Mouse (Mus musculus) adrenal gland, postnatal 4 days (tissue): ENCODE results near the gene Cd300a. TPM values are rescaled to one million over a fixed set of nuclear protein-coding genes. Genes with fewer than 3 reads are reported as not detected.

Experiments used
- DNase-seq, 2 experiments: peaks; one replicate each; pipeline ENCODE4 v3.0.0; 2021 to 2022; ENCODE audit warnings: low spot score in 2 of 2, mixed read lengths in 2 of 2
- long read RNA-seq, 2 experiments: library from polyadenylated mRNA; stranded (forward); transcript quantifications; one replicate each; pipeline ENCODE4 v2.0.0; 2021
- total RNA-seq, 2 experiments: library from RNA; stranded (reverse); gene quantifications; 2 replicates each; pipeline ENCODE4 v1.2.3; 2021

Gene Cd300a
- 1 to 10 TPM; 1.9 to 3.3 TPM for total RNA-seq
- long read RNA-seq, experiment 1, full-length matches to known transcripts: 2 of 2 reads
- long read RNA-seq, experiment 1, partial matches to known transcripts: 0 of 2 reads
- long read RNA-seq, experiment 1, other reads (novel, unspliced or antisense): 0 of 2 reads
- long read RNA-seq, experiment 2, full-length matches to known transcripts: 8 of 10 reads
- long read RNA-seq, experiment 2, partial matches to known transcripts: 1 of 10 reads
- long read RNA-seq, experiment 2, other reads (novel, unspliced or antisense): 1 of 10 reads

DNA sequence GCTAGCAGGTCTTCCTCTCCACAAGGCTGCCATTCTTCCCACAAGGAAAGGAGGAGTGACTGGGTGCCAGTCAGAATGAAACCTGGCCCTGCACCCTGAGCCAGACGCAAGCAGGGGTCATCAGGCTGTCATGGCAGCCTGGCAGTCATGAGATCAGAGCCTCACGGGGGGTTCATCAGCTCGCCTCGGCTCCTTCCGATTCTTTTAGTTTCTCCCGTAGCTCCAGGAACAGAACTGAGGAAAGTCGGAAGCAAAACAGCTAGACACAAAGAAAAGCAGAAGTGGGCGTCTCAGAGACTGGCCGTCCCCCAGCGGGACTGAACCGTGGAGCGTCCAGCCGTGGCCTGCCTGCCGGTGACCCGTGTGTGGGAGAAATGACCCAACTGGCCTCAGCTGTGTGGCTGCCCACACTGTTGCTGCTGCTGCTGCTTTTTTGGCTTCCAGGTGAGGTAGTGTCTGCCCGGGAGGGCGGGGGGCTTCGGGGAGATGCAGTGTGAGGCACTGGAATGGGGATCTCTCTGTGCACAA lies at the start of gene Cd300a:
Gene Cd300a, plus strand, starts transcription at position 51 of the 528 bp plus-strand sequence.
- DNase-seq: no peak

DNA sequence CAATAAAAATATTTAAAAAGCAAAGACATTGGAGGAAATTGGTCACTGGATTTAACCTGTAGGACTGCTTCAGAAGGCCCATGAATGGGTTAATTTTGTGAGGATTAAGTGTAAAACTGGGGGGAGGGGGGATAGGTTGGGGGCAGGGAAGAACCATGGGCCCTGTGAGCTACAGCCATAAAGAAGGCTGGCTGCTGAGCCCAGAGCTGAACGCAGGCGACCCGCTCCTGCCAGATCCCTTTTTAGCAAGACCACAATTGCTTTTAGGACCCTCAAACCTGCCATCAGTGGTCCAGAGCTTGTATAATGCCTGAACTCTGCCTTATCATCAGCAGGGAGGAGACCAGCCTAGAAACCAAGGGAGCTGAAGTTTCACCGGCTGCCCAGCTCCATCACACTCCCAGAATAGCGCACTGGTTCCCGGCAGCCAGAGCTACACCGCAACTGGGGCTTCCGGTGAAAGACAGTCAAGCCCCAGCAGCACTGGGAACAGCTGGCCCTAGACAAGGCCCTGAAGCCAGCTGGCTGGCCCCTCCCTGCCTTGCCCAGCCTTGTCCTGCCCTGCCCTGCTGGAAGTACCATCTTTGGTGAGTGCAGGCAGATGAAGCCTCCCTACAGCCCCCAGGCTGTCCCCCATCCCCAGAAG lies 45.9 kb upstream of the Cd300a start:
- no peak for DNase-seq

DNA sequence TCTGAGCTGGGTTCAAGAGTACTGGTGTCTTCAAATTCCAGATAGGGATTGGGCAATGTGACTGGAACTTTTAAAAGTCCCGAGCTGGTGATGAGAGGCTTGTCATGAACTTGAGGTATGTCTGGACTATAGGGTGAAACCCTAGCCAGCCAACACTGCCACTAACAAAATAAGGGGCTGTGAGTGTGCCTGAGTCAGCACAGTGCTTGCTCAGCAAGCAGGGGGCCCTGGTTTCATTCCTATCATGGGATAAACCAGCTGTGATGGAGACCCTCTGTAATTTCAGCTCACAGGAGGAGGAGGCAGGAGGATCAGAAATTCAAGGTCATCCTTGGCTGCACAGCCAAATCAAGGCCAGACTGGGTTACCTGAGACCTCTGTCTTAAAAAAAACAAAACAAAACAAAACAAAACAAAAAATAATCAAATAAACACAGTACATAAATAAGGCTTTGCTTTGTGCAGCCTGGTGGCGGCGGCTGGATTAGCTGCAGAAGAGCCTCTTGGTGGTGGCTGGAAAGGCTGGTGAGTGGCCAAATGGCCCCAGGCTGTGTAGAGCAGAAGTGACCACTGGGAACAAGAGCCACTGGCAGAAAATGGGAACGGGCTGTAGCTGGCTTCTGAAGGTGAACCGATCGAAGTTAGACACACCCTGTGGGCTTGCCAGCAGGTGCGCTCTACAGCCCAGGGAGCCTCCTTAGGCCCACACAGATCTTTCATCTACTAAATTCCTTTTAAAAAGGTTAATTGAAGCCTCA lies 45.2 kb upstream of the Cd300a start:
- no peak for DNase-seq

DNA sequence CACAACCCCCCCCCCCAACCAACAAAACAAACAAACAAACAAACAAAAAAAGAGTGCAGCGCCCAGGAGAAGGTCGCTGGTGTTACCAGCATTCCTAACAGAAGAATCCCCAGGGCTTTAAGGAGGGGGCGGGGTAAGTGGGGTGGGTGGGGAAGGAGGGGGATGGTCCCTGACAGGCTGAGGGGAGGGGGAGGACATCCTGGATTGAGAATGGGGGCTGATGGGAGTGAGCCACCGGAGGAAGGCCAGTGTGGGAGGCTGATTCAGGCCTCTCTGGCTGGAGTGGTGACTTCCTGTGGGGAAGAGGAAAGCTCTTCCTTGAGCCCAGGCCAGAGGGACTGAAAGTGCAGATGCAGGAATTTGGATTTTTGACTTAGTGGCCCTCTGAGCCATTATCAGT lies 43.5 kb upstream of the Cd300a start:
- DNase-seq: no peak

DNA sequence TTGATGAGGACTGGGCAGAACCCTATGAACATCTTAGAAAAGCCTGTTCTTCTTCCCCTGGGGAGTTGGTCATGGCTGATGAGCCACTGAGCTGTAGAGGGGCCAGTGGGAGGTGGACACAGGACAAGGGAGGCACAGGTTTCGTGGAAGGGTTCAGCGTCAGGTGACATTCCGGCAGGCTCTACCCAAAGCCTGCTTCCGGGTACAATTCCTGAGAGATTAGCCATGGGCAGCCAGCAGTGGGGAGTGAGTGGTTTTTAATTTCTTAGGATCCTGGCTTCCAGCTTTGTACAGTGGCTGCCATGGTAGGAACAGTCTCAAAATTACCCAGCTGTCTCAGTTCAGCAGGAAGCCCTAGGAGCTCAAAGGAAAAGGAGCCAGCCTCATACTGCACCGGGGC lies 42.8 kb upstream of the Cd300a start:
- no peak for DNase-seq

DNA sequence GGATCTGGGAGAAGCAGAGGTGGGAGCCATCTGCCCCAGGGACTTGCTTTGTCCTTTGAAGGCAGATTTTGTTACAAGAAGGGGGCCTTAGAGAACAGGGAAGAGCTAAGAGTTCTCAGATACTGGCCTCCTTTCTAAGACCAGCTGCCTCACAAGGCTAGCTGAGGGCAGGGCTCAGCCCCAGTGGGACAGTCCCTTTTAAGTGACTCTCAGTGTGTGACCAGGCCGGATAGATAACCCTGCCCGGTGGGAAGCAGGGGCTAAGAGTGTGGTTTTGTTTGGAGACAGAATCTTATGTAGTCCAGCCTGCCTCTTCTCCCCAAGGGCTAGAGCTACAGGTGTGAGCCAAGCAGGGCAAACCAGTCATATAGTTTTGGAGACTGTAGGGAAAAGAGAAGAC lies 40.3 kb upstream of the Cd300a start:
- DNase-seq: no peak

DNA sequence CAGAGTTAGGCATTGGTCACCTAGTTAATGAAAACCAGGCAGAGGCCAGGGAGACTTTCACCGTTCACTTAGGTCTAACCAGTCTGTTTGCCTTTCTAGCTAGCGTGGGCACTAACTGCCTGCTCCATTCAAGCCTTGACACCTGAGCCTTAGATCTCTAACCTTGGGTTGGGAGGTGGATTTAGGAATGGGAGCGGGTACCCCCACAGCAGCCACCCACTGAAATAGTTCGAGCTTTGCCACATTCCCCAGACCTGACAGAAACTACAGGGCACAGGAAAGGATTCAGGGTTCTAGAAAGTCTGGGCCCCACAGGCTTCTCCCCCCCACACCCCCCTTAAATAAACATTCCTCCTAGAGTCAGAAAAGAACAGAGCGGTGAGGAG lies 39.8 kb upstream of the Cd300a start:
- no peak for DNase-seq

DNA sequence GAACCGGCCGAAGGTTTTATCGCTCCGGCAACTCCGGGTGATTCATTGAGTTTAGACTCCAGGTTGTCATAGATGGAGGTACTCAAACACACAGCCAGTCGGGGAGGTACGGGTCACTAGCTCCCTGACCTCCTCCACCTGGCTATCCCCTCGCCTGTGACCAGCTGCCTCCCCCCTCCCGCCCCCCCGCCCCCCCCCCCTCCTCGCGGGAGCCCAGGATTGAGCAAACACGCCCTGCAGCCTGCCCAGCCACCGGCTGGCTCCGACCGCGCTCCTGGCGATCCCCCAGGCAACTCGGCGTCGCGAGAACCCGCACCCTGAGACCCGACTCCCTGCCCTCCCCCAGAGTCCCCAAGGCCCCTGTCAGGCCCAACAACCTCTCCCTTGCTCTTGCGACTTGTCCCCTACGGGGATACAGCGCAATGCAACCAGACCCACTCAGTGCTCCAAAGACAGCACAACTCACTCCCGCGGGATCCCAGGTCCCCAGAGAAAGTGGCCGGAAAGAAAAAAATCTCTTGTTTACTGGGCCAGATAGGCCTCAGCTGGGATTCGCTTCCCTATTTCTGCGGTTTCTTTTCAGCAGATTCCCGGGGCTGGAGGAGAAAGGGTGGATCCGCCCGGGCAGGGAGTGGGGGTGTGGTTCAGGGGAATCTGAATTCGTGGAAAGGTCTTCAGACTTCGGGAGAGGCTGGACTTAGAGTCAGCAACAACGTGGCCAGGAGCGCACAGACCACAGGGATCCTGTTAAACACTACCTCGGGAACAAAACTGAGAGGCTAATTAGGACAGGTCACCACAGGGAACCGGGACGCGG lies 39.2 kb upstream of the Cd300a start, which contains the start of gene Gprc5c:
Gene Gprc5c, plus strand, starts transcription at position 701 of the 817 bp plus-strand sequence.
- no peak for DNase-seq

DNA sequence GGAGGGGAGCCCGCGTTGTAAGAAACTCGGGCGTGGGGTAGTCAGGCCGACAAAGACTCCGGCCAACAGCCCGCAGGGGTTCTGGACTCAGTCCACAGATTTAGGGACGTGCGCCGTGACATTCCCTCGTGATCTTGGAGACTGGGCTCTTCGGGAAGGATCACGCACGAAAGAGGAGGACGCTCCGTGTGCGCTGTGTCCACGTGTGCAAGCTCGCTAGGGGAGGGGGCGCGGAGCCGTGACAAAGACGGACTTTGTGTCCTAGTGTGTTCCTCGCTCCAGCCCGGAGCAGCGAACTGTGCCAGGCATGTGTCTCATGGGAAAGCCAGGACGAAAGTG lies 38.6 kb upstream of the Cd300a start:
- no peak for DNase-seq

DNA sequence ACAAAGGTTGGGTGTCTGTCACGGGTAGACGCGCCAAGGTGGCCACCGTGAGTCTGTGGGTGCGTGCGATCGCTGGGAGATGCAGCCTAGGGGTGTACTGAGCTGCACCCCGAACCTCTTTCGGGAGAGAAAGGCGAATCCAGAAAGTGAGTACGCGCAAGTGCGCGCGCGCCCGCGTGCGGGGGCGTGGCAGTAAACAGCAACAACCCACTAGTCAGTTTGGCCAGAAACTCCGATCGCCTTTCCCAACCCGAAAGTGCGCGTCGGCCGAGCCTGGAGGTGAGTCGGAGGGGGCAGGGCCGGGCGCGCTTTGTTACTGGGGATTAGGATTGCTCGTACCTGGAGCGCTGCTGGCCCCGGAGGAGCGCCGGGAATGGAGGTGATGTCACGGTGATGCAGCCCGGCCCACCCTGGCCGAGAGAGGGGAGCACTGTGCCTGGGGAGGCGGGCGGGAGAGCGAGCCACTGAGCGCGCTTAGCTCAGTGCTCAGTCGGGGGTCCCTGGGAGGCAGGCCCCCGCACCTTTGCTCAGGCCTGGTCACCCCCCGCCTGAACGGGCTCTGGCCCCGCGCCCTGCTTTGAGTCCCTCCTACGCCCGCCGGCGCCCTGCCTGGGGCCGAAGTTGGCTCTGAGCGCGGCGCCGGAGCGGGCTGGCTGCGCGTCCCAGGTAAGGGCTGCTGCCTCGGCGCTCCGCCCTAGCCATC lies 38.1 kb upstream of the Cd300a start:
- peak in 1 of 2 experiments; percentile 37 for DNase-seq

DNA sequence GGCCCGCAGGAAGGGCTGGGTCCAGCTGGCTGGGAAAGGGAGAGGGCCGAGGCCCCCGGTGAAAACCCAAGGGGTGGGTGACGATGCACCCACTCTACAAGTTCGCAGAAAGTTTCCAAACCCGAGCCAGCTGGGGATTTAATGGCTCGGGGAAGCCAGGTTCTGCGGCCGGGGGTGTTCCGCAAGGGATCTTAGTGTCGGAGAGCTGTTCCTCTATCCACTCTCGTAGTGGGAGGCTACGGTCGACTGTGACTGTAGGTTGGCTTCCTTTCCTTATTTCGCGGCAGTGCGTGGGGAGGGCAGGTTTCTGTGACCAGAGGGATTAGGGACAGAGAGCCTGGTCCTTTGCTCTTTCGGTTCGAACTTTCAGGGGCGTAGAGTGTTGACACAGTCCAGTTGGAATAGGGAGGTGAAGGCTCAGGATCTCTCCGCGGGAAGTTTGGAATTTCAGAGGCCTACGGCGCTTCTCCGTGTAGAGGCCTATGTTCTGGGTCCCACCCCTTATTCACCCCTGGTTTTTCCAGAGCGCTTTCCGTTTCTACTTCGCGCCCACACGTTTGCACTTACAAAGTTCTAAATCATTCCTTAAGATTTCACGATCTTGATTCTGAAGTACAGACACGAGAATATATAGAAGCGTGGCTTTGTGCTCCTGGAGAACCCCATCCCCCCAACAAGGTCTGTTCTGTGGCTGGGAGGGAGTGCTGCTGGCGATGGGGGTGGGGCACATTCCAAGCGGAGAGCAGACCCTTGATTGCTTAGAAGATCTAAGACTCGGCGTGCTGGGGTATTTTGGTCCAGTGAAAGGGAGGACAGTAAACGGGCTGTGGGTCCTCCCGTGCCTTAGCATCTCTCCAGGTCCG lies 37.3 kb upstream of the Cd300a start:
- no peak for DNase-seq

DNA sequence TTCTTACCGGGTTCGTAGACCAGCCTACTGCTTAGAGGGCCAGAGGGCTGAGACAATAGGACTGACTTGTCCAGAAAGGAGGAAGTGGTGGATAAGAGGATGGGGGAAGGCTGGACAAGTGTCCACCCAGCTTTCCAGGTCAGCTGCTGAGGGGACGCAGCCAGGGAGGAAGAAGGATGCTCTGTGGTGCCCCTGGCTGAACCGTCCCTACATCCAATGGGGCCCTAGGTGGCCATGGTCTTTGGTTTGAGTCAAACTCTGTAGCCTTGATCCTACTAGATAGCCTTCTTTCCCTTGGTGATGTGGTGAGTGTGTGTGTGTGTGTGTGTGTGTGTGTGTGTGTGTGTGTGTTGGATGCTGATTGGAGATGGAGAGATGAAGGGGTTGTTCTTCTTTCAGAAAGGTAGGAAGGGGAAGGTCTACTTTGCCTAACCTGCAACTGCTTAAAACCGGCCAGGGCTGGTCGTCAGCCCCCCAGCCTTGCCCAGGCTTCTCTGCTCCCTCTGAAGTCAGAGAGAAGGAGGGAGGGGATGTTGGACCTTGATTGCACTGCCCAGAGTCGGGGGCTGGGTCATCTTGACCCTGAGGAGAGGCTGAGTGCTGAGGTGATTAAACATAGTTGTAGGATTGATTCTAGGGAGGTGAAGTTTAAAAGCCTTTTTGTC lies 36.5 kb upstream of the Cd300a start:
- no peak for DNase-seq

DNA sequence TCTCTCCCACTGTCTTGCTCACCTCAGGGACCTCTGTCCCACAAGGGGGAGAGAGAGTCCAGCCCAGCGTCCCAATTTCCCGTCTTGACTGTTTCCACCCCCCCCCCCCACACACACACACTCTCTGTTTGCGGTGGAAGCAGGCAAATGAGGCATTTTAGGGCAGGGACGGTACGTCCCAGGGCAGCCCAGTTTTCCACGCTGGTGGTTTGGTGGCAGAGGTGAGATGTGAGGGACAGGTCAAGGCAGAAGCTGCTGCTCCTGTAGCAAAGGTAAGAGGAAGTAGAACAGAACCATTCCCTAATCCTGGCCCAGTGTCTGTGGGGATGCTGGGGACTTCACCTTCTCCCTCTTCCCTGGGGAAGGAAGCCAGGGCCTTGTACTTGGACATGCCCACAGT lies 35.3 kb upstream of the Cd300a start:
- DNase-seq: no peak

DNA sequence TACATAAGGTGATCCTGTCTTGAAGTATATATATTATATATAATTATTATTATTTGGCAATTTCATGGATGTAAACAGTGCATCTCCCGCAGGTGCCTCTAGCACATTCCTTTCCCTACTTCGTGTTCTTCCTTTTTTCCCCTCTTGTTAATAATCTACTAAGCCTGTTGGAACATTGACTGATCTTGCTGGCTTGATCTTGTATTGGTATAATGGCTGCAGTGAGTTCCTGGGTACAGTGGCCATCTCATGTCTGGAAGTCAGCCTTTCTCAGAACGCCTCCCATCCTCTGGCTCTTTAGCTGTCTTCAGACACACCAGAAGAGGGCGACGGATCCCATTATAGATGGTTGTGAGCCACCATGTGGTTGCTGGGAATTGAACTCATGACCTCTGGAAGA lies 33.7 kb upstream of the Cd300a start:
- no peak for DNase-seq

DNA sequence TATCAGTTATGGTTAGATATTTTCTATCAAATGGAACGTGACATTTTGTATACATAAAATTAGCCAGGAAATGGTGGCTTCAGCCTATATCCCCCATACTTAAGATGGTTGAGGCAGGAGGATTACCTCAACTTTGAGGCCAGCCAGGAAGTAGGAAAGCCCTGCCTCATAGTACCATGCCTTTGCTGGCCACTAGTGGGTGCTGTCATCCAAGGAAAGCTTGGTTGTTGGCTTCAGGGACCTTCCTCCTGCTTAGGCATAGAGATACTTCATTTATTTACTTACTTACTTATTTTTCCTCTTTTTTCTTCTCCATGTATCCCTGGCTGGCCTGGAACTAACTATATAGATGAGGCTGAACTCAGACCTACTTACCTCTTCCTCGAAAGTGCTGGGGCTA lies 31.2 kb upstream of the Cd300a start:
- DNase-seq: no peak

DNA sequence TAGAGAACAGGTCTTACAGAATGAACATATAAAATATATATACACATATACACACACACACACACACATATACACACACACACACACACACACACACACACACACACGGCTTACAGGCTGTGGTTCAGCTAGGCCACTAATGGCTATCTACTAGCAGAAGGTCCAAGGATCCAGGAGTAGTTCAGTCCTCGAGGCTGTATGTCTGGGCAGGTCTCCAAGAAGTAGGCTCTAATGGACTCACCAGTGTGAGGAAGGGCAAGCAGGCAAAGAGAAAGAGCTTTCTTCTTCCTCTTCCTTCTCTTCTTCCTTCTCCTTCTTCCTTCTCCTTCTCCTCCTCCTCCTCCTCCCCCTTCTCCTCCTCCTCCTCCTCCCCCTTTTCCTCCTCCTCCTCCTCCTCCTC lies 28.8 kb upstream of the Cd300a start:
- no peak for DNase-seq

DNA sequence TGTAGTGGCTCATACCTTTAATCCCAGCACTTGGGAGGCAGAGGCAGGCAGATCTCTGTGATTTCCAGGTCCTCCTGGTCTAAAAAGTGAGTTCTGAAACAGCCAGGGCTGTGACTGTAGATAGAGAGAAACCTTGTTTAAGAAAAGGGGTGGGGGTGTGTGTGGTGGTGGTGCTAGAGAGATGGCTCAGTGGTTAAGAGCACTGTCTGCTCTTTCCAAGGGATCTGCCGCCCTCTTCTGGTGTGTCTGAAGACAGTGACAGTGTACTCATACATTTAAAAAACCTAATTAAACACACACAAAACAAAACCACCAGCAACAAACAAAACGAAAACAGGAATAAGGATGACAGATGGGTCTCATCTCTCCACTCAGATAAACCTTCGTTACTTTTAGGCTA lies 27.2 kb upstream of the Cd300a start:
- DNase-seq: no peak

DNA sequence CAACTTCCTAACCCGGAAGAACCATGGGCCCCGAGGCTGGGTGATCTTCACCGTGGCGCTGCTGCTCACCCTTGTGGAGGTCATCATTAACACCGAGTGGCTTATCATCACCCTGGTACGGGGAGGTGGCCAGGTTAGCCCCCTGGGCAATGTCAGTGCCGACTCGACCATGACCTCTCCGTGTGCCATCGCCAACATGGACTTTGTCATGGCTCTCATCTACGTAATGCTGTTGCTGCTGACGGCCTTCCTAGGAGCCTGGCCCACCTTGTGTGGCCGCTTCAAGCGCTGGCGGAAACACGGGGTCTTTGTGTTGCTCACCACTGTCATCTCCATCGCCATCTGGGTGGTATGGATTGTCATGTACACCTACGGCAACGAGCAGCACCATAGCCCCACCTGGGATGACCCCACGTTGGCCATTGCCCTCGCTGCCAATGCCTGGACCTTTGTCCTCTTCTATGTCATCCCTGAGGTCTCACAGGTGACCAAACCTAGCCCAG lies 25.9 kb upstream of the Cd300a start:
- DNase-seq: no peak

DNA sequence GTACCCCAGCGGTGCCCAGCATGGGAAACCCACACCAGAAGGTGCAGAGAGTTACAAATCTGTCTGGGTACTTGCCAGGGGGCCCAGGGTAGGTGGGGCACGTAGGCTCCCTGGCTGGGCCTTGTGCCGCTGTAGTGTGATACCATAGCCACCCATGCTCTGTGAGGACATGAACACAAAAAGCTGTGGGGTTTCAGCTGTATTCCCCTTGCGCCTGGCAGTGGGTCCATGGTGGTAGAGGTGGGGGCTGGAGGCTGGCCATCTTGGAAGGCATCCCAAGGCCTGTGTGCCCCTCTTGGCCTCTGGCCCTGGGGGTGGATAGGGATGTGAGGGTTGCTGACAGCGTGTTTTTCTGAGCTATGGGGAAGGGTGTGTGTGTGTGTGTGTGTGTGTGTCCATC lies 23.8 kb upstream of the Cd300a start:
- no peak for DNase-seq
